Mouse (Mus musculus) embryonic facial prominence, embryonic 11.5 days (tissue): ENCODE results near the gene Prkn. TPM values are rescaled to one million over a fixed set of nuclear protein-coding genes. Genes with fewer than 3 reads are reported as not detected.
A peak's percentile ranks its signal among the peaks of the same experiment; 100 is the strongest.

Source experiments
- ATAC-seq: fragments of 200-750 bp; cut with Nextera tagmentation; replicated peaks from 2 replicates; pipeline ENCODE4 v1.8.0; 2017; ENCODE audit warnings: low read depth; ENCODE audit not compliant: insufficient number of reproducible peaks, low FRiP score, low TSS enrichment
- DNase-seq: peaks from one replicate; pipeline ENCODE4 v3.0.0-alpha.2; 2015; ENCODE audit warnings: low spot score
- H3K27ac ChIP-seq: fragments of 300-500 bp; sonication (generic); replicated peaks from 2 replicates; pipeline ENCODE4 v1.5.1; 2014; ENCODE audit warnings: mild to moderate bottlenecking, low read depth, low read length, control low read depth
- H3K27me3 ChIP-seq: fragments of 300-500 bp; sonication (generic); 2 replicates; pipeline ENCODE4 v1.6.1; 2014; ENCODE audit warnings: mild to moderate bottlenecking, low read length, moderate library complexity, mixed read lengths; ENCODE audit not compliant: control insufficient read depth, insufficient read depth
- H3K36me3 ChIP-seq: fragments of 300-500 bp; sonication (generic); replicated peaks from 2 replicates; pipeline ENCODE4 v1.6.1; 2014; ENCODE audit warnings: low read depth, mild to moderate bottlenecking, low read length, moderate library complexity, mixed read lengths; ENCODE audit not compliant: control insufficient read depth, insufficient read depth
- H3K4me1 ChIP-seq: fragments of 300-500 bp; sonication (generic); 2 replicates; pipeline ENCODE4 v1.6.1; 2014; ENCODE audit warnings: low read length, mixed read lengths; ENCODE audit not compliant: control insufficient read depth, insufficient read depth
- H3K4me2 ChIP-seq: fragments of 300-500 bp; sonication (generic); 2 replicates; pipeline ENCODE4 v1.6.1; 2014; ENCODE audit warnings: low read depth, mild to moderate bottlenecking, control low read depth, low read length, moderate library complexity
- H3K4me3 ChIP-seq: fragments of 300-500 bp; sonication (generic); 2 replicates; pipeline ENCODE4 v1.5.1; 2014; ENCODE audit warnings: low read depth, low read length, control low read depth
- H3K9ac ChIP-seq: fragments of 300-500 bp; sonication (generic); replicated peaks from 2 replicates; pipeline ENCODE4 v1.6.1; 2014; ENCODE audit warnings: mild to moderate bottlenecking, control low read depth, low read length
- H3K9me3 ChIP-seq: fragments of 300-500 bp; sonication (generic); replicated peaks from 2 replicates; pipeline ENCODE4 v1.6.1; 2016; ENCODE audit warnings: mild to moderate bottlenecking, low read length, inconsistent platforms, mixed read lengths; ENCODE audit not compliant: control insufficient read depth
- WGBS: fragments of 180-500 bp; shearing (Covaris S2); extraction: QIAGEN DNeasy Blood & Tissue Kit; methylation state at CpG from one replicate; pipeline ENCODE4 v1.1.7; 2014; 5-methylcytosine and 5-hydroxymethylcytosine counted together
- polyA plus RNA-seq: library from polyadenylated mRNA; unstranded; fragments of >200 nt; fragmentation: Nextera tagmentation; extraction: Ambion mirVana; gene quantifications from 2 replicates; pipeline ENCODE4 v1.2.1, GENCODE M21; 2014

Gene Prkn
- polyA plus RNA-seq, 1 experiment from 2014 or later = 0.97 TPM

DNA sequence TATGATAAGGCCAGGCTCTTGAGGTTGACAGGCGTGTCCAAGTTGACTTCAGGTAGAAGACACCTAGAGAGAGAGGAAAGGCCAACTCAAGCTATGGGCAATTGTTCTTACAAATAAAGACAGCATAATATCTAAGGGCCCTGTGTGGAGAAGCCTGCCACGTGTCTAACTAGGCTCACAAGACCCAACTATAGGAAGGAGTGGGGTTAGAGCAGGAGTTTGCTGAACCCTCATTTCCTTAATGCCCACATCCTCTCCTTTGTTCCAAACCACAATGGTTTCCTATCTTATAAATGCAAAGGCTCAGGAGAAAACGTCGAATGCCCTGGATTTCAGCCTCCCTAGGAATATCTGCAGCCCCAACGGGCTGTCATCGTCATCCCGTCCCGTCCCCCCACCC lies 1120.3 kb downstream of the Prkn start:
- Histone ChIP-seq H3K4me1 (no peaks in the 10 kb centered on the region), H3K27me3 (no peaks in the 10 kb centered on the region), H3K36me3 (no peaks in the 10 kb centered on the region), H3K9me3 (no peaks in the 10 kb centered on the region), H3K4me3 (no peak overlapping the region), H3K27ac (no peak overlapping the region), H3K4me2 (no peak overlapping the region), H3K9ac (no peak overlapping the region)
- ATAC-seq = no peak
- no peak for DNase-seq
- 85% methylated on average over 8 of the region's 8 CpGs for WGBS

DNA sequence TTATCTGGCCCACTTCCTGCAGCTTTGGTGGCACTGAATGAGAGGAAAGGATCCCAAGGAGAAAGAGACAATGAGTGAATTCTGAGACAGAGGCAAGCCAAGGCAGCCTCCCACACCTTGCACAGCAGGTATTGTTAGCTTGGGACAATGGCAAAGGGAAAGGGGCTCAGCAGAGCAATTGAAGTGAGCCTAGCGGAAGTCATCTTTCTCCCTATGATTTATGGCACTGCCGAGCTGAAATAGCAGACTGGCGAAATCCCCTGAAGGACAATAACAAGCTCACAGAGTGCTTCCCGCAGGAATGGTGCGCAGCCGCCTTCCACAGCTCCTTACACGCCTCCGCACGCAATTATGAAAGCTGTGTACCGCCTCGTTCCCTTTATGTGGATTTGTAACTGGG lies 1122.6 kb downstream of the Prkn start:
- DNase-seq (no peak), ATAC-seq (no peak)
- Histone ChIP-seq H3K4me1 (no peaks in the 10 kb centered on the region), H3K4me2 (no peak overlapping the region), H3K4me3 (no peak overlapping the region), H3K27ac (no peak overlapping the region), H3K9me3 (no peaks in the 10 kb centered on the region), H3K27me3 (no peaks in the 10 kb centered on the region), H3K36me3 (no peaks in the 10 kb centered on the region), H3K9ac (no peak overlapping the region)
- 47% methylated on average over 11 of the region's 11 CpGs for WGBS

DNA sequence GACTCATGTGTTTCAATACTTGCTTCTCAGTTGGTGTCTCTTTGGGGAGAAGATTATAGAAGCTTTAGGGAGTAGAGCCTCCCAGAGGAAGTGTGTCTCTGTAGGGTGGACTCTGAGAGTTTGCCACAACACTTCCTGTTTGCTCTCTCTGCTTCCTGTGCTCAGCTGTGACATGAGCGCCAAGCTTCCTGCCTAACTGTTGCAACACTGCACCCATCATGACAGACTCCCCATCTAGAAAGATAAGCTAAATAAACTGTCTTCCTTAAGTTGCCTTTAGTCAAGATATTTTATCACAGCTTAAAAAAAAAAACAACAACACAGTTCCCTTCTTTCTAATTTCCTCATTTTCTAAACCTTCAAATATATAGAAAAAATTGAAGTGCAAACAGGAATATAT lies 1130.0 kb downstream of the Prkn start:
- no peaks in the 10 kb centered on the region for H3K36me3 ChIP-seq
- no peak overlapping the region for H3K4me3 ChIP-seq
- no peak overlapping the region for H3K4me2 ChIP-seq
- ATAC-seq (no peak), DNase-seq (no peak)
- no peaks in the 10 kb centered on the region for H3K4me1 ChIP-seq
- WGBS = 79% methylated on average over 1 of the region's 1 CpGs
- no peaks in the 10 kb centered on the region for H3K27me3 ChIP-seq
- H3K9ac ChIP-seq = no peak overlapping the region
- H3K27ac ChIP-seq = no peak overlapping the region
- H3K9me3 ChIP-seq = no peaks in the 10 kb centered on the region

DNA sequence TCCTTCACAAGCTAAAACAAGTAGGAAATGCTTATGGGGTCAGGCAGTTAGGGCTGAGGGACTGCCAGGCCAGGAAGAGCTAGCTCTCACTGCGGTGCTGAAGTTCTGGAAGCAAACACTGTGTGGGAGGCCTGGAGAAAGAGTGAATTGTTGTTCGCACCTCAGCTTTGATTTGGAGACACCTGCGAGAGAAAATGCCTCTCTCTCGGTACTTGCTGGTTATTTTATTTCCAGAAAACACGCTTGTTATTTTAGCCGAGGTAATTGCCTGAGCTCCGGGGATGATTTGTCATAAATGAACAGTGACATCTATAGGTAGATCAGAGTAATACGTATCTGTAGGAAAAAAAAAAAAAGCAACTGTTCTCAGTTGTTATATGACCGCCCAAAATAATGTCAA lies 1132.4 kb downstream of the Prkn start:
- Histone ChIP-seq H3K9ac (no peak overlapping the region), H3K27me3 (no peaks in the 10 kb centered on the region), H3K27ac (no peak overlapping the region), H3K4me1 (no peaks in the 10 kb centered on the region), H3K4me2 (no peak overlapping the region), H3K36me3 (no peaks in the 10 kb centered on the region), H3K4me3 (no peak overlapping the region), H3K9me3 (no peaks in the 10 kb centered on the region)
- no peak for ATAC-seq
- DNase-seq = peak; percentile 64
- WGBS = 7% methylated on average over 9 of the region's 9 CpGs

DNA sequence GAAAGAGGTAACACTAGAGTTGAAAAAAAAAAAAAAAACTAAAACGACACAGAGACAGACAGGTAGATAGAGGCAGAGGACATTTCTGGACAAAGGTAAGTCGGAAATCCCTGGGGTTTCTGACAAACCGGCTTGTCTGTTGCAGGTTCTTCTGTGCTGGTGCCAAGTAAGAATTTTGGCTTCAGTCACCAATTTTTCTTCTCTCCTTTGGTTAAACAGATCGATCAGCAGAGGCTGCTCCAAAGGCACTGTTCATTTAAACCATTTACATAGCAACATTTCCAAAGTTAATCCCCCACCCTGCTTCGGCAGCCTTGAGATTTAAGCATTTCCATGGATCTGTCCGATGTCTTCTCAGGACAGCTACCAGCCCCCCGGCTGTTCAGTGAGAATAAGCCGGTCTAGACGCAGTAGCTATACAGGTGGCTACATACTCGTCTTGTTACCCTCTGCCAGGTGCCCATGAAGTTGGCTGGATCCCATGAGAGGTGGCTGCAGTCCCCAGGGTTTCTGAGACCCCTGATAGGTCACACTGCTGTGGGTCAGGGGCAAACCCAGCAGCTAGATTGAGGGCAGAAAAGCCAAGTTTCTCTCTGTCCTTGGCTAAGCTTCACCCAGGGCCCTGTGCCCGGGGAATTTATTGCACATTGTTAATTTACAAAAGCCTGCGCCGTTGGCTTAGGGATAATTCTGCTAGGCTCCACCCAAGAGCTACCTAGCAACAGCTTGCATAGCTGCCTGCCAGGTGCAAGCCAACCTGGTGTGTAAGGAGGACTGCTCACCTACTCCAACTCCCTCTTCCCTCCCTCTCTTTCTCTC lies 1133.0 kb downstream of the Prkn start:
- Histone ChIP-seq H3K27ac (no peak overlapping the region), H3K9ac (no peak overlapping the region), H3K4me3 (no peak overlapping the region), H3K4me1 (no peaks in the 10 kb centered on the region), H3K4me2 (no peak overlapping the region), H3K27me3 (no peaks in the 10 kb centered on the region), H3K9me3 (no peaks in the 10 kb centered on the region), H3K36me3 (no peaks in the 10 kb centered on the region)
- DNase-seq (no peak), ATAC-seq (no peak)
- WGBS = 62% methylated on average over 13 of the region's 13 CpGs

DNA sequence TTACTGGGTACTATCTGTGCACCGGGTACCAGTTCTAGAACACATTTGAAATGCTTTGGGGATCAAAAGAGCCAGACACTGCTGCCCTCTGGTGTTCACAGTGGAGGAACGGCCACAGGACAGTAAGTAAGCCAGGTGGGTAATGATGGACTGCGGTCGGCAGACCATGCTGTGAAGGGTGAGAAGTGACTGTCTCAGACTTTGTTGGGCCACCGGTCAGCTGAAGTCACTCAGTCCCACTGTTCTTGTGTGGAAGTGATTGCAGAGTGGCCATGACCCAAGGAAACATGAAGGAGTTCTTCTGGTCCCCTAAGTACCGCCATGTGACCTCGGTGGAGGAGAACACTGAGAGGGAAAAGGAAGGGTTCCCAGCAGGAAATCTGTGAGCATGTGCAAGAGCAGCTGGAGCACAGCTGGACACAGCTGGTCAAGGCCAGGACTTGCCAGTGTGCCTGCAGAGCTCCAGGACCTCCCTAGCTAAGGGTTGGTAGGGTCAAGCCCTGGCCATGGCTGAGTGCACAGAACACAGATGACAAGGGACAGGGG lies 1135.0 kb downstream of the Prkn start:
- H3K4me1 ChIP-seq = no peaks in the 10 kb centered on the region
- H3K9ac ChIP-seq = no peak overlapping the region
- WGBS = 36% methylated on average over 7 of the region's 7 CpGs
- peak; percentile 74 for DNase-seq
- no peak overlapping the region for H3K27ac ChIP-seq
- ATAC-seq = 0 out of 2 replicates have a peak, but pooled peaks have one; percentile 31
- no peak overlapping the region for H3K4me2 ChIP-seq
- H3K36me3 ChIP-seq = no peaks in the 10 kb centered on the region
- H3K9me3 ChIP-seq = no peaks in the 10 kb centered on the region
- no peaks in the 10 kb centered on the region for H3K27me3 ChIP-seq
- no peak overlapping the region for H3K4me3 ChIP-seq

DNA sequence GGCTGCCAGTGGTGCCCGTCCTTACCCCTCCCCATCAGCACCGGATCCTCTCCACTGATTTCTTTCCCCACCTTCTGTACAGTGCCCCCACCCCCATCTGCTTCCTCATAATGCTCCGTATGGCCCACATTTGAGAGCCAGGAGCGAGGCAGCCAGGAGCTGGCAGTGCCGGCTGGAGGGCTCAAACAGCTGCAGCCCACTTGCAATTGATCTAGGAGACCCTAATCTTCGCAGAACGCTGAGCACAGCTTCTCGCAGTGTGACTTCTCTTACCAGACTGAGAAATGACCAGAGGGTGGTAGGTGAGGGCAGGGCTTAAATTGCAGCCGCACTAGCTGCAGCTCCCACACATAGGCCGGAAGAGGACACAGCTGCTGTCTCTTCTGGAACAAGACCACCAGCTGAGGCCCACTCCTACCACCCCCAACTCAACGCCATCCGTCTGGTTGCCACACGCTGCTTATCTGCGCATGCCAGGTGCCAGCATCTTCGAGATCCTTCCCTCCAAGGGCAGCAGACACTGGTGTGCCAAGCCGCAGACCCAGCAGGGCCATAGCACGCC lies 1138.2 kb downstream of the Prkn start:
- WGBS = 44% methylated on average over 17 of the region's 17 CpGs
- H3K27ac ChIP-seq = no peak overlapping the region
- no peaks in the 10 kb centered on the region for H3K9me3 ChIP-seq
- DNase-seq (peak; percentile 24), ATAC-seq (0 out of 2 replicates have a peak, but pooled peaks have one; percentile 41)
- H3K27me3 ChIP-seq = no peaks in the 10 kb centered on the region
- H3K9ac ChIP-seq = no peak overlapping the region
- H3K4me1 ChIP-seq = no peaks in the 10 kb centered on the region
- H3K4me2 ChIP-seq = no peak overlapping the region
- no peak overlapping the region for H3K4me3 ChIP-seq
- no peaks in the 10 kb centered on the region for H3K36me3 ChIP-seq

DNA sequence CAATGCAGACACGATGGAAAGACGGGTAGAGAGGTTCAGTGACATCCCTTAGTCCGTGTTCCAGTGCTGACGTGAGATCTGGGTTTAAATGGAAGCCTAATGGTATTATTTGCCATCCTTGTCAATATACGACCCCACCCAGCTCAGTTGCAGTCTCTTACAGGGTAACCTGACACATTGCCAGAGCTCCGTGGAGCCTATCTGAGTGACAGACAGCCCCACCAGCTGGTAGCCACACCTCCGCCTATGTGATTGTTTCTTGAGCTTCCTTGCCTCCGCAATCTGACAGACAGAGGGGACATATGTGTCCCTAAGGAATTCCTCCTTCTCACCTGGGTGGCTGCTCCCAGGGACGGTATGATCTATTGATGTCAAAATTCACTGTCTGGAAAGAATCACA lies 1141.5 kb downstream of the Prkn start:
- no peaks in the 10 kb centered on the region for H3K36me3 ChIP-seq
- H3K4me2 ChIP-seq = no peak overlapping the region
- no peaks in the 10 kb centered on the region for H3K27me3 ChIP-seq
- no peaks in the 10 kb centered on the region for H3K9me3 ChIP-seq
- DNase-seq (no peak), ATAC-seq (no peak)
- no peaks in the 10 kb centered on the region for H3K4me1 ChIP-seq
- H3K9ac ChIP-seq = no peak overlapping the region
- H3K4me3 ChIP-seq = no peak overlapping the region
- 76% methylated on average over 9 of the region's 9 CpGs for WGBS
- no peak overlapping the region for H3K27ac ChIP-seq
